Mouse (Mus musculus): ENCODE data around the gene Ptar1. TPM values are rescaled to one million over a fixed set of nuclear protein-coding genes. Genes with fewer than 3 reads are reported as not detected.

The Ptar1 gene
- polyA plus RNA-seq, 1 experiment from 2014 or later, result 5.5 TPM

- Histone ChIP-seq H3K36me3 (ENCODE audit: control insufficient read depth, insufficient read depth, low read length) (peaks cover 28% of the 10 kb centered on the region), H3K4me2 (ENCODE audit: low read length) (no peak overlapping the region)
- WGBS, result 83% methylated on average over 10 of the region's 10 CpGs
Observed at GRCm38 (mm10) chr19:23702896-23703295, 15.7 kb downstream of the Ptar1 start.

DNA sequence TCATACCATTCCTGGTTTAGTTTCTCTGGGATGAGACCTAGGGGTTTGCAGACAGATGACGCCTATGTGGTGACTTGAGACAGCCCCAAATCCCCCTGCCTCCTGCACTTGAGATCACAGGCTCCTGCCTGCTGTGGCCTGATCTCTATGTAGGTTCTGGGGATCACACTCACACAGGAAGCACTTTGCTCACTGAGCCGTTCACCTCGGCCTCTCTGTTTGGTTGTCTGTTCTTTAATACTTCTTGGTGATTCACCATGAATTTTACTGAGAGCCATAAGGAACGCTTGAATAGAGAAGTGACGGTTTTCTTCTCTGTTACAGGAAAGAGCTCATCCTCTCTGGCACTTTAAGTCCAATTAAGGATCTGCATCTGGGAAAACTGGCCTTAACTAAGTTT, 18.2 kb downstream of the Ptar1 start:
- Histone ChIP-seq H3K9ac (ENCODE audit: low read length) (no peak overlapping the region), H3K27me3 (replicated peaks; ENCODE audit: control insufficient read depth, insufficient read depth, low read length) (no peaks in the 10 kb centered on the region), H3K36me3 (ENCODE audit: control insufficient read depth, insufficient read depth, low read length) (peaks cover 29% of the 10 kb centered on the region), H3K4me1 (ENCODE audit: control insufficient read depth, insufficient read depth, low read length) (no peaks in the 10 kb centered on the region), H3K27ac (ENCODE audit: low read depth, low read length) (no peak overlapping the region), H3K4me3 (ENCODE audit: low read depth, low read length) (no peak overlapping the region), H3K4me2 (ENCODE audit: low read length) (no peak overlapping the region), H3K9me3 (replicated peaks; ENCODE audit: control insufficient read depth, low read length) (no peaks in the 10 kb centered on the region)
- no peak for ATAC-seq
- WGBS, result 91% methylated on average over 5 of the region's 5 CpGs
- no peak for DNase-seq (ENCODE audit: low spot score)

More at GRCm38 (mm10) chr19:23702896-23703295, 15.7 kb downstream of the Ptar1 start:
- DNase-seq (ENCODE audit: low spot score) (no peak), ATAC-seq (no peak)
- Histone ChIP-seq H3K4me1 (ENCODE audit: control insufficient read depth, insufficient read depth, low read length) (no peaks in the 10 kb centered on the region), H3K27ac (ENCODE audit: low read depth, low read length) (no peak overlapping the region), H3K9me3 (replicated peaks; ENCODE audit: control insufficient read depth, low read length) (no peaks in the 10 kb centered on the region), H3K9ac (ENCODE audit: low read length) (no peak overlapping the region), H3K27me3 (replicated peaks; ENCODE audit: control insufficient read depth, insufficient read depth, low read length) (no peaks in the 10 kb centered on the region), H3K4me3 (ENCODE audit: low read depth, low read length) (no peak overlapping the region)

- H3K9me3 ChIP-seq (replicated peaks; ENCODE audit: control insufficient read depth, low read length), result no peaks in the 10 kb centered on the region
- no peak for DNase-seq (ENCODE audit: low spot score)
- H3K27ac ChIP-seq (ENCODE audit: low read depth, low read length), result no peak overlapping the region
- no peak overlapping the region for H3K4me2 ChIP-seq (ENCODE audit: low read length)
- no peaks in the 10 kb centered on the region for H3K36me3 ChIP-seq (ENCODE audit: control insufficient read depth, insufficient read depth, low read length)
- 68% methylated on average over 3 of the region's 3 CpGs for WGBS
- H3K4me1 ChIP-seq (ENCODE audit: control insufficient read depth, insufficient read depth, low read length), result no peaks in the 10 kb centered on the region
- H3K9ac ChIP-seq (ENCODE audit: low read length), result no peak overlapping the region
- ATAC-seq, result no peak
- H3K4me3 ChIP-seq (ENCODE audit: low read depth, low read length), result no peak overlapping the region
- H3K27me3 ChIP-seq (replicated peaks; ENCODE audit: control insufficient read depth, insufficient read depth, low read length), result no peaks in the 10 kb centered on the region
Observed at GRCm38 (mm10) chr19:23746506-23746905, 59.3 kb downstream of the Ptar1 start.

- no peaks in the 10 kb centered on the region for H3K9me3 ChIP-seq (replicated peaks; ENCODE audit: control insufficient read depth, low read length)
- H3K4me3 ChIP-seq (ENCODE audit: low read depth, low read length), result no peak overlapping the region
- no peaks in the 10 kb centered on the region for H3K36me3 ChIP-seq (ENCODE audit: control insufficient read depth, insufficient read depth, low read length)
- DNase-seq (ENCODE audit: low spot score), result no peak
- no peaks in the 10 kb centered on the region for H3K27me3 ChIP-seq (replicated peaks; ENCODE audit: control insufficient read depth, insufficient read depth, low read length)
- no peak overlapping the region for H3K27ac ChIP-seq (ENCODE audit: low read depth, low read length)
- H3K4me2 ChIP-seq (ENCODE audit: low read length), result no peak overlapping the region
- peaks cover 13% of the 10 kb centered on the region for H3K4me1 ChIP-seq (ENCODE audit: control insufficient read depth, insufficient read depth, low read length)
- no peak overlapping the region for H3K9ac ChIP-seq (ENCODE audit: low read length)
- no peak for ATAC-seq
- 17% methylated on average over 7 of the region's 7 CpGs for WGBS
Observed at GRCm38 (mm10) chr19:23757011-23757410, 69.8 kb downstream of the Ptar1 start.

DNA sequence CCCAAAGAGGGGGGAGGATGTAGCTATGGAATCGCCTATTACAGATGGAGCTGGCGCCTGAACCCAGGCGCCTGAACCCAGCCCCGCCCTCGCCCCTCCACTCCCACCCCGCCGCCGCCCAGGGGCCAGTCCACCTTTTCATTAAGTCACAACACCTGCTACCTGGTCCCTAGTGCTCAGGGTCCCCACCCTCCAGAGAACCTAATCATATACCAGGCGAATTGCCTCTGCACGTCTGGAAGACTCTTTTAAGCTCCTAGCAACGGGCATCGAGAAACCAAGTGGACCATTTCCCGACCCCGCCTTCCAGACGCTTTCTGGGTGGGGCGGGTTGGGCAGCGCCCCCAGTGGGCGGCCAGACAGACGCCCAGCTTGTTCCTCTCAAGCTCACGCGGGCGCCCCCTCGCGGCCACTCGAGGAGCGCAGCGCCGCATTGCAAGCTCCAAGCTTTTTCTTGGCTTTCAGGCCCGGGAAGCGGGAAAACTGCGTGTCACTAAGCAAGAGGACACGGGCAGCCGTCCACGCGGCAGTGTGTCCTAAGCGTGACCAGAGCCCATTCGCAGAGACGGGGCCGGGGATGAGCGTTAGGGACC, 70.8 kb downstream of the Ptar1 start:
- peak; percentile 97 for DNase-seq (ENCODE audit: low spot score)
- Histone ChIP-seq H3K27ac (ENCODE audit: low read depth, low read length) (peak overlapping the region; percentile 96), H3K4me3 (ENCODE audit: low read depth, low read length) (peak overlapping the region; percentile 68), H3K9ac (ENCODE audit: low read length) (peak overlapping the region; percentile 83), H3K27me3 (replicated peaks; ENCODE audit: control insufficient read depth, insufficient read depth, low read length) (no peaks in the 10 kb centered on the region), H3K4me1 (ENCODE audit: control insufficient read depth, insufficient read depth, low read length) (peaks cover 13% of the 10 kb centered on the region), H3K36me3 (ENCODE audit: control insufficient read depth, insufficient read depth, low read length) (no peaks in the 10 kb centered on the region), H3K4me2 (ENCODE audit: low read length) (peak overlapping the region; percentile 67), H3K9me3 (replicated peaks; ENCODE audit: control insufficient read depth, low read length) (no peaks in the 10 kb centered on the region)
- peak; percentile 85 for ATAC-seq
- WGBS, result under 1% methylated on average over 40 of the region's 40 CpGs

GRCm38 (mm10) chr19:23758554-23759321, 71.5 kb downstream of the Ptar1 start, which contains the start of gene Apba1:
Gene Apba1, plus strand, starts transcription at chr19:23758887.
- Histone ChIP-seq H3K4me1 (ENCODE audit: control insufficient read depth, insufficient read depth, low read length) (peaks cover 13% of the 10 kb centered on the region), H3K9me3 (replicated peaks; ENCODE audit: control insufficient read depth, low read length) (no peaks in the 10 kb centered on the region), H3K9ac (ENCODE audit: low read length) (peak within 1 kb of the TSS; percentile 83), H3K4me2 (ENCODE audit: low read length) (peak within 1 kb of the TSS; percentile 67), H3K36me3 (ENCODE audit: control insufficient read depth, insufficient read depth, low read length) (no peaks in the 10 kb centered on the region), H3K27me3 (replicated peaks; ENCODE audit: control insufficient read depth, insufficient read depth, low read length) (no peaks in the 10 kb centered on the region), H3K4me3 (ENCODE audit: low read depth, low read length) (peak within 1 kb of the TSS; percentile 68), H3K27ac (ENCODE audit: low read depth, low read length) (peak within 1 kb of the TSS; percentile 96)
- DNase-seq (ENCODE audit: low spot score) (peak; percentile 89), ATAC-seq (peak; percentile 87)
- WGBS, result under 1% methylated on average over 81 of the region's 98 CpGs

GRCm38 (mm10) chr19:23759322-23759945, 72.2 kb downstream of the Ptar1 start:
- H3K36me3 ChIP-seq (ENCODE audit: control insufficient read depth, insufficient read depth, low read length), result no peaks in the 10 kb centered on the region
- H3K4me1 ChIP-seq (ENCODE audit: control insufficient read depth, insufficient read depth, low read length), result peaks cover 17% of the 10 kb centered on the region
- DNase-seq (ENCODE audit: low spot score) (peak; percentile 73), ATAC-seq (peak; percentile 32; the same call in 1 of the 2 replicates)
- peak overlapping the region; percentile 67 for H3K4me2 ChIP-seq (ENCODE audit: low read length)
- no peaks in the 10 kb centered on the region for H3K9me3 ChIP-seq (replicated peaks; ENCODE audit: control insufficient read depth, low read length)
- H3K9ac ChIP-seq (ENCODE audit: low read length), result peak overlapping the region; percentile 83
- H3K4me3 ChIP-seq (ENCODE audit: low read depth, low read length), result peak overlapping the region; percentile 68
- peak overlapping the region; percentile 96 for H3K27ac ChIP-seq (ENCODE audit: low read depth, low read length)
- no peaks in the 10 kb centered on the region for H3K27me3 ChIP-seq (replicated peaks; ENCODE audit: control insufficient read depth, insufficient read depth, low read length)
- WGBS, result 2% methylated on average over 17 of the region's 17 CpGs

- H3K36me3 ChIP-seq (ENCODE audit: control insufficient read depth, insufficient read depth, low read length), result no peaks in the 10 kb centered on the region
- no peak overlapping the region for H3K4me3 ChIP-seq (ENCODE audit: low read depth, low read length)
- WGBS, result 86% methylated on average over 6 of the region's 6 CpGs
Observed at GRCm38 (mm10) chr19:23763371-23763770, 76.1 kb downstream of the Ptar1 start.

More at GRCm38 (mm10) chr19:23763371-23763770, 76.1 kb downstream of the Ptar1 start:
- Histone ChIP-seq H3K9ac (ENCODE audit: low read length) (no peak overlapping the region), H3K9me3 (replicated peaks; ENCODE audit: control insufficient read depth, low read length) (no peaks in the 10 kb centered on the region), H3K4me1 (ENCODE audit: control insufficient read depth, insufficient read depth, low read length) (peaks cover 17% of the 10 kb centered on the region), H3K4me2 (ENCODE audit: low read length) (no peak overlapping the region), H3K27ac (ENCODE audit: low read depth, low read length) (no peak overlapping the region), H3K27me3 (replicated peaks; ENCODE audit: control insufficient read depth, insufficient read depth, low read length) (no peaks in the 10 kb centered on the region)
- no peak for ATAC-seq
- DNase-seq (ENCODE audit: low spot score), result no peak
